Mouse (Mus musculus) myocyte (in vitro differentiated cells): ENCODE results near the gene Pramel1.

ENCODE experiments used
- POLR2A ChIP-seq: IDR thresholded peaks from one replicate; pipeline ENCODE4 v1.6.1; 2011; ENCODE audit warnings: low read depth, mild to moderate bottlenecking, control low read depth, moderate library complexity; ENCODE audit not compliant: insufficient read length
- POLR2AphosphoS2 ChIP-seq: IDR thresholded peaks from one replicate; pipeline ENCODE4 v1.6.1; 2011; ENCODE audit warnings: low read depth, control low read depth; ENCODE audit not compliant: insufficient read length

GRCm38 (mm10) chr4:143352301-143352700, 41.9 kb upstream of the Pramel1 start:
- TF ChIP-seq POLR2A (no peak), POLR2AphosphoS2 (no peak)
